Mouse (Mus musculus) spleen, adult 2 months (tissue): Measurements from ENCODE around the gene Pla2g2e. TPM values are rescaled to one million over a fixed set of nuclear protein-coding genes. Genes with fewer than 3 reads are reported as not detected.

Experiments
- DNase-seq, 2 experiments: peaks; one replicate each; pipeline versions ENCODE4 v3.0.0 to v3.0.0-alpha.2; 2012 to 2021; ENCODE audit warnings: low spot score in 2 of 2, low read depth in 1 of 2
- H3K27ac ChIP-seq: fragments of 200-500 bp; 2 replicates; pipeline ENCODE4 v1.5.1; 2012; ENCODE audit warnings: low read length, inconsistent platforms; ENCODE audit not compliant: insufficient read depth
- H3K27me3 ChIP-seq: fragments of 200-500 bp; 2 replicates; pipeline ENCODE4 v1.6.1; 2012; ENCODE audit warnings: mild to moderate bottlenecking, moderate library complexity, low read length, inconsistent platforms; ENCODE audit not compliant: control insufficient read depth, insufficient read depth
- H3K36me3 ChIP-seq: fragments of 200-500 bp; 2 replicates; pipeline ENCODE4 v1.6.1; 2012; ENCODE audit warnings: mild to moderate bottlenecking, low read length, inconsistent platforms; ENCODE audit not compliant: control insufficient read depth, insufficient read depth
- H3K4me1 ChIP-seq: fragments of 200-500 bp; 2 replicates; pipeline ENCODE4 v1.6.1; 2011; ENCODE audit warnings: inconsistent platforms; ENCODE audit not compliant: control insufficient read depth, insufficient read depth, insufficient read length
- H3K4me3 ChIP-seq: fragments of 200-500 bp; 2 replicates; pipeline ENCODE4 v1.5.1; 2011; ENCODE audit warnings: mild to moderate bottlenecking, inconsistent platforms; ENCODE audit not compliant: insufficient read depth, insufficient read length; ENCODE audit errors: extremely low read depth
- CTCF ChIP-seq: fragments of 200-500 bp; IDR thresholded peaks from 2 replicates; pipeline ENCODE4 v1.5.1; 2011; ENCODE audit warnings: mild to moderate bottlenecking, inconsistent platforms; ENCODE audit not compliant: insufficient read depth, insufficient read length, insufficient replicate concordance; ENCODE audit errors: extremely low read depth
- POLR2A ChIP-seq: fragments of 200-500 bp; IDR thresholded peaks from 2 replicates; pipeline ENCODE4 v1.6.1; 2011; ENCODE audit warnings: low read depth, low read length, inconsistent platforms
- WGBS: fragments of 180-500 bp; shearing (Covaris S2); methylation state at CpG from one replicate; pipeline ENCODE4 v1.1.7; 2018; 5-methylcytosine and 5-hydroxymethylcytosine counted together
- polyA plus RNA-seq: library from polyadenylated mRNA; depleted of rRNA; stranded (reverse); fragments of >200 nt; gene quantifications from 2 replicates; pipeline ENCODE4 v1.2.3, GENCODE M21; 2012; rRNA removed

Pla2g2e gene
- 0.09 TPM in 1 of 2 replicates, not detected in the other for polyA plus RNA-seq

- WGBS: 50% methylated on average over 4 of the region's 4 CpGs
- Histone ChIP-seq H3K36me3 (no peaks in the 10 kb centered on the region), H3K27ac (no peak within 1 kb of the TSS), H3K4me3 (no peak within 1 kb of the TSS), H3K27me3 (no peaks in the 10 kb centered on the region; the same call in 1 of the 2 replicates), H3K4me1 (no peaks in the 10 kb centered on the region)
- no peak for DNase-seq
- TF ChIP-seq CTCF (no peak), POLR2A (no peak)
Observed at GRCm38 (mm10) chr4:138877731-138878130, at the start of gene Pla2g2e. Gene Pla2g2e (plus strand): TSS chr4:138877942.

DNA sequence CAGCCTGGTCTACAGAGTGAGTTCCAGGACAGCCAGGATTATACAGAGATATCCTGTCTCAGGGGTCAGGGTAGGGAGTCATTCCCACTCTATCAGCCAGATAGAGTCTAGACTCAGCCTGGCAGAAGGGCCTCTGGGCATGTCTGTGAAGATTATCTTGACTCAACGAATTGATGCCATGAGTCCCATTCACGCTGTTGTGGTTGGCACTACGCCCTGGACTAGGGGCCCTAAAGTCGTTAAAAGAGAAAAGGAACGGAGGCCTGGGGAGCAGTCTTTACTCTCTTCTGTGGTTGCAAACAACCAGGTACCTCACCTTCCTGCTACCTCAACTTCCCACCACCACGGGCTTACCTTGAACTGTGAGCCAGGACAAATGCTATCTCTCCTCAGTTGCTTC is 37.9 kb upstream of the Pla2g2e start:
- WGBS: 84% methylated on average over 6 of the region's 6 CpGs
- H3K4me1 ChIP-seq: no peaks in the 10 kb centered on the region
- H3K4me3 ChIP-seq: no peak overlapping the region
- no peak for DNase-seq
- no peak overlapping the region for H3K27ac ChIP-seq
- no peaks in the 10 kb centered on the region for H3K36me3 ChIP-seq
- TF ChIP-seq CTCF: no peak
- no peaks in the 10 kb centered on the region for H3K27me3 ChIP-seq

DNA sequence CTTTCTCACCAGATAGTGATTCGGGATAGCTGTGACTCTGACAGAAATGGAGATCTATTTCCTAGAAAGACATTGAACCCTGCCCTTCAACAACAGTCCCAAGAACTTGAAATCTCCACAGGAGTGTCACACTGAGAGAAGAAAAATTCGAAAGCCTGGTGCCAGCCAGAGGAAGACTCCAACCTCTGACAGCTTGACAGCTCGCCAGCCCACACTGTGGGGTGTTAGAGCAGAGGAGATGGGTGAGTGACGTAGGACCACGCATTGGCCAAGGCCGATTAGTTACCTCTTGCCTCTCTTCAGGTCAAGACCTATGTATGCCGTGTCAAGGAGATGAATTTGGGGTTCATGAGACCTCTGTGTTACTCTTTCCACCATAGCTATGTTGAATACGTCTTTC is 37.0 kb upstream of the Pla2g2e start:
- Histone ChIP-seq H3K36me3 (no peaks in the 10 kb centered on the region), H3K27ac (no peak overlapping the region), H3K4me3 (no peak overlapping the region), H3K27me3 (no peaks in the 10 kb centered on the region), H3K4me1 (no peaks in the 10 kb centered on the region)
- DNase-seq: no peak
- TF ChIP-seq CTCF (no peak), POLR2A (no peak)
- WGBS: 83% methylated on average over 8 of the region's 8 CpGs

- DNase-seq: no peak
- H3K4me3 ChIP-seq: no peak overlapping the region
- TF ChIP-seq CTCF (no peak), POLR2A (no peak)
- H3K36me3 ChIP-seq: no peaks in the 10 kb centered on the region
- WGBS: 91% methylated on average over 7 of the region's 7 CpGs
- no peak overlapping the region for H3K27ac ChIP-seq
- no peaks in the 10 kb centered on the region for H3K4me1 ChIP-seq
- H3K27me3 ChIP-seq: no peaks in the 10 kb centered on the region
Observed at GRCm38 (mm10) chr4:138841386-138841785, 36.4 kb upstream of the Pla2g2e start.

DNA sequence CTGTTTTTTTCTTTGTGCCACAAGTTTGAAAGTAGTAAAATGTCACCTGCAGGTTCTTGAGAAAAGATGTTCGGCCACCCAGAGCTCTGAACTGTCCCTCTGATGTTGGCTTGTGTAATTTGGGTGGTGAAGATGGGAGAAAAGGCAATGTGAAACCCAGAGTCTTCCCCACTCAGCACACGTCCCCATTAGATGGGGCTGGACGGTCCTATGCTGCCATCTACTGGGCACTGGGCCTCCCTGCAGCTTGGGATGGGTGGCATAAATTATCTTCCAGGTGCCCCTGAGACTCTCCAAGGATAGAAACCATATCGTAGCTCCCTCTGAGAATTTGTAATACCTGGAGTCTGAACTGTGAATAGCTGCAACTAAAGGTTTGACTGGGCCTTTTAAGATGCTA is 26.3 kb upstream of the Pla2g2e start:
- TF ChIP-seq CTCF: peak; percentile 89; the same call in 1 of the 2 replicates
- TF ChIP-seq POLR2A: no peak
- DNase-seq: peak; percentile 12 to 36
- WGBS: 7% methylated on average over 4 of the region's 4 CpGs

GRCm38 (mm10) chr4:138852961-138853360 is 24.8 kb upstream of the Pla2g2e start:
- no peak for DNase-seq
- Histone ChIP-seq H3K4me3 (no peak overlapping the region), H3K4me1 (no peaks in the 10 kb centered on the region), H3K27ac (no peak overlapping the region), H3K27me3 (no peaks in the 10 kb centered on the region), H3K36me3 (no peaks in the 10 kb centered on the region)
- 76% methylated on average over 6 of the region's 6 CpGs for WGBS
- TF ChIP-seq CTCF: no peak
- no peak for TF ChIP-seq POLR2A

More for the DNA sequence above, 26.3 kb upstream of the Pla2g2e start:
- H3K36me3 ChIP-seq: no peaks in the 10 kb centered on the region
- no peaks in the 10 kb centered on the region for H3K4me1 ChIP-seq
- no peak overlapping the region for H3K4me3 ChIP-seq
- H3K27me3 ChIP-seq: no peaks in the 10 kb centered on the region
- no peak overlapping the region for H3K27ac ChIP-seq

GRCm38 (mm10) chr4:138855092-138855632 is 22.6 kb upstream of the Pla2g2e start:
- TF ChIP-seq CTCF: no peak
- no peaks in the 10 kb centered on the region for H3K36me3 ChIP-seq
- WGBS: 87% methylated on average over 9 of the region's 9 CpGs
- H3K27me3 ChIP-seq: no peaks in the 10 kb centered on the region
- no peak overlapping the region for H3K4me3 ChIP-seq
- no peak overlapping the region for H3K27ac ChIP-seq
- H3K4me1 ChIP-seq: no peaks in the 10 kb centered on the region
- no peak for DNase-seq
